In the genomic region with DNA sequence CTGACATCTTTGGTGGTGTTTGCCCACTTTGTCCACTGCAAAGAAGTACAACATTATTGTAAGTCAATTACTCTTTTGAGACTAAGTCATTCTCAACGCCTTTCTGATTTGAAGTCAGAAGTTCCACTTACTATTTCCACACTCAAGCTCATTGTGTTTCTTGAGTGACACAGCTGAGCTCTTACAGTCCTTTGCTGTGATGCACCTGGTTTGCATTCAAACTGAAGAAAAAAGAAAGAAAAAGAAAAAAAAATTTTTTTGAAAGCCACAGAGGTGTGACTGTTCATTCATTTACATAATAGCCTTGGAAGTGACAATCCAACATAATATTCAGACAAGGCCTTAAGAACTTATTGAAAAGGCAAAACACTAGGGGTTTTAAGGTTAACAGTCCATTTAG, we compare ENCODE assay signal across 30 mouse cellular contexts.
"Had no signal": no experiment of that assay in that cellular context is flagged by ENCODE, and none has a peak within 500 bp of the region (broad histone marks: within the 10 kb centered on the region; RNA-seq: fewer than 3 reads in every experiment).

No protein-coding gene starts in this region.

- DNase-seq: left cerebral cortex, postnatal 4 days; liver; liver, embryonic 13.5 days; liver, postnatal 0 days; lung, adult 18-20 months; lung, adult 2 months; lung, postnatal 10 days; lung, postnatal 14 days; lung, postnatal 36 days; lung, postnatal 4 days had no signal

- H3K27ac ChIP-seq: left cerebral cortex, adult 2 months; limb, embryonic 10.5 days; limb, embryonic 12.5 days; limb, embryonic 13.5 days; limb, embryonic 15.5 days; liver, embryonic 12.5 days; liver, embryonic 13.5 days; liver, embryonic 14.5 days; liver, embryonic 15.5 days; lung, embryonic 15.5 days; macrophage; midbrain, embryonic 10.5 days; midbrain, embryonic 12.5 days; midbrain, embryonic 13.5 days had no signal

- H3K27me3 ChIP-seq: limb, embryonic 12.5 days; limb, embryonic 13.5 days; limb, embryonic 15.5 days; liver, embryonic 12.5 days; liver, embryonic 13.5 days; liver, embryonic 15.5 days; lung, embryonic 15.5 days; megakaryocyte, embryonic 14.5 days; midbrain, embryonic 12.5 days; midbrain, embryonic 13.5 days had no signal

- H3K9me3 ChIP-seq: limb, embryonic 10.5 days; limb, embryonic 12.5 days; limb, embryonic 13.5 days; limb, embryonic 15.5 days; liver, embryonic 12.5 days; liver, embryonic 13.5 days; liver, embryonic 15.5 days; lung, embryonic 15.5 days; midbrain, embryonic 10.5 days; midbrain, embryonic 12.5 days; midbrain, embryonic 13.5 days had no signal

- H3K4me1 ChIP-seq: limb, embryonic 10.5 days; limb, embryonic 12.5 days; limb, embryonic 13.5 days; limb, embryonic 15.5 days; liver, embryonic 12.5 days; liver, embryonic 13.5 days; liver, embryonic 15.5 days; lung, embryonic 15.5 days; megakaryocyte, embryonic 14.5 days; midbrain, embryonic 10.5 days; midbrain, embryonic 12.5 days; midbrain, embryonic 13.5 days had no signal

- H3K4me3 ChIP-seq: left cerebral cortex, adult 2 months; limb, embryonic 10.5 days; limb, embryonic 12.5 days; limb, embryonic 13.5 days; limb, embryonic 15.5 days; liver, embryonic 12.5 days; liver, embryonic 13.5 days; liver, embryonic 15.5 days; lung, embryonic 15.5 days; megakaryocyte, embryonic 14.5 days; midbrain, embryonic 10.5 days; midbrain, embryonic 12.5 days; midbrain, embryonic 13.5 days; myocyte had no signal

- ATAC-seq: liver, embryonic 12.5 days; liver, postnatal 0 days; lung, postnatal 0 days; midbrain, embryonic 13.5 days; midbrain, embryonic 16.5 days had no signal

- H3K36me3 ChIP-seq: limb, embryonic 10.5 days; limb, embryonic 12.5 days; limb, embryonic 13.5 days; limb, embryonic 15.5 days; liver, embryonic 12.5 days; liver, embryonic 13.5 days; liver, embryonic 15.5 days; lung, embryonic 15.5 days; midbrain, embryonic 10.5 days; midbrain, embryonic 12.5 days; midbrain, embryonic 13.5 days had no signal

- H3K9ac ChIP-seq: limb, embryonic 12.5 days; limb, embryonic 13.5 days; limb, embryonic 15.5 days; liver, embryonic 12.5 days; liver, embryonic 13.5 days; liver, embryonic 14.5 days; liver, embryonic 15.5 days; liver, postnatal 0 days; lung, embryonic 14.5 days; lung, embryonic 15.5 days; midbrain, embryonic 12.5 days; midbrain, embryonic 13.5 days had no signal

- H3K4me2 ChIP-seq: limb, embryonic 12.5 days; limb, embryonic 13.5 days; limb, embryonic 15.5 days; liver, embryonic 11.5 days; liver, embryonic 12.5 days; liver, embryonic 13.5 days; liver, embryonic 15.5 days; lung, embryonic 14.5 days; lung, embryonic 15.5 days; midbrain, embryonic 11.5 days; midbrain, embryonic 12.5 days; midbrain, embryonic 13.5 days had no signal
